Mouse (Mus musculus) liver, postnatal 0 days (tissue): ENCODE data around the gene Il15. TPM values are rescaled to one million over a fixed set of nuclear protein-coding genes. Genes with fewer than 3 reads are reported as not detected.

ENCODE experiments used
- ATAC-seq: fragments of 200-750 bp; cut with Nextera tagmentation; 2 replicates; pipeline ENCODE4 v1.8.0; 2017; ENCODE audit warnings: mild to moderate bottlenecking, moderate library complexity
- DNase-seq: peaks from one replicate; pipeline ENCODE4 v3.0.0-alpha.2; 2016
- H3K27ac ChIP-seq: fragments of 300-500 bp; sonication (generic); 2 replicates; pipeline ENCODE4 v1.5.1; 2014; ENCODE audit warnings: antibody characterized with exemption, moderate library complexity, mild to moderate bottlenecking, low read depth
- H3K27me3 ChIP-seq: fragments of 300-500 bp; sonication (generic); 2 replicates; pipeline ENCODE4 v1.6.1; 2014; ENCODE audit warnings: low read length, control low read depth, mixed read lengths; ENCODE audit not compliant: insufficient read depth
- H3K36me3 ChIP-seq: fragments of 300-500 bp; sonication (generic); replicated peaks from 2 replicates; pipeline ENCODE4 v1.6.1; 2014; ENCODE audit warnings: mild to moderate bottlenecking, control low read depth, low read length, moderate library complexity, mixed read lengths; ENCODE audit not compliant: insufficient read depth
- H3K4me1 ChIP-seq: fragments of 300-500 bp; sonication (generic); 2 replicates; pipeline ENCODE4 v1.6.1; 2014; ENCODE audit warnings: antibody characterized with exemption, mild to moderate bottlenecking, control low read depth; ENCODE audit not compliant: insufficient read depth
- H3K4me2 ChIP-seq: fragments of 300-500 bp; sonication (generic); 2 replicates; pipeline ENCODE4 v1.6.1; 2014; ENCODE audit warnings: low read depth, mild to moderate bottlenecking, low read length, moderate library complexity, mixed read lengths
- H3K4me3 ChIP-seq: fragments of 300-500 bp; sonication (generic); 2 replicates; pipeline ENCODE4 v1.5.1; 2014; ENCODE audit warnings: low read depth, low read length
- H3K9ac ChIP-seq: fragments of 300-500 bp; sonication (generic); replicated peaks from 2 replicates; pipeline ENCODE4 v1.6.1; 2014; ENCODE audit warnings: mild to moderate bottlenecking, moderate library complexity
- H3K9me3 ChIP-seq: fragments of 300-500 bp; sonication (generic); 2 replicates; pipeline ENCODE4 v1.6.1; 2016; ENCODE audit warnings: mild to moderate bottlenecking, control low read depth, low read length, mixed read lengths
- CTCF ChIP-seq: sonication (generic); IDR thresholded peaks from 2 replicates; pipeline ENCODE4 v1.5.1; 2016; ENCODE audit warnings: antibody characterized with exemption, low read depth
- EP300 ChIP-seq: IDR thresholded peaks from 2 replicates; pipeline ENCODE4 v1.6.1; 2016; ENCODE audit warnings: antibody characterized with exemption, low read depth, mild to moderate bottlenecking
- WGBS: fragments of 180-500 bp; shearing (Covaris S2); extraction: QIAGEN DNeasy Blood & Tissue Kit; methylation state at CpG from one replicate; pipeline ENCODE4 v1.1.7; 2014; ENCODE audit not compliant: insufficient replicate concordance; 5-methylcytosine and 5-hydroxymethylcytosine counted together
- polyA plus RNA-seq: library from polyadenylated mRNA; unstranded; fragments of >200 nt; fragmentation: Nextera tagmentation; extraction: Ambion mirVana; gene quantifications from 2 replicates; pipeline ENCODE4 v1.2.1, GENCODE M21; 2015

Gene Il15
- polyA plus RNA-seq, 1 experiment from 2014 or later: 7.3 TPM

DNA sequence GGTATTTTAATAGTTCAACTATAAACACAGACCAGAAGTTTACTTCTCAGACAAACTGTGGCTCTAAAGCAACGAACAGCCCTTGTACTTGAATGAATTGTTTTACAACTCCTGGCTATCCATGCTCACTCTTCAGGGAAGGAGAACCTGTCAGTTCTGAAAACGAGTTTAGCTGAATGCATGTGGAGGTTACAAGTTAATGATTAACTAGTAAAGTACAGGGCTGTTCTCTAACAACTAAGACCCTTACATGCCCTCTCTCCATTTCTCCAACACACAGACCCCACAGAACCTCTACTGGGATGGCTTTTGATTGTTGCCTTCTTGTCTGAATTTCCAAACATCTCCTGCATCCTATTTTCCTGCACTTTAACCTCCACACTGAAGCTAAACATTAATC lies 53.7 kb downstream of the Il15 start:
- no peak overlapping the region for H3K9ac ChIP-seq
- H3K36me3 ChIP-seq: no peaks in the 10 kb centered on the region
- no peak overlapping the region for H3K4me3 ChIP-seq
- H3K27ac ChIP-seq: no peak overlapping the region
- 0 out of 2 replicates have a peak, but pooled peaks cover 3% of the 10 kb centered on the region for H3K4me1 ChIP-seq
- TF ChIP-seq CTCF: no peak
- no peak for TF ChIP-seq EP300
- ATAC-seq: no peak
- H3K4me2 ChIP-seq: no peak overlapping the region
- WGBS: 45% methylated on average over 2 of the region's 2 CpGs
- no peaks in the 10 kb centered on the region for H3K9me3 ChIP-seq
- DNase-seq: no peak
- no peaks in the 10 kb centered on the region for H3K27me3 ChIP-seq

GRCm38 (mm10) chr8:82346485-82346884 lies 56.5 kb downstream of the Il15 start:
- Histone ChIP-seq H3K4me1 (0 out of 2 replicates have a peak, but pooled peaks cover 3% of the 10 kb centered on the region), H3K9me3 (no peaks in the 10 kb centered on the region), H3K27me3 (no peaks in the 10 kb centered on the region), H3K27ac (no peak overlapping the region), H3K4me2 (no peak overlapping the region), H3K9ac (no peak overlapping the region), H3K36me3 (0 out of 2 replicates have a peak, but pooled peaks cover 4% of the 10 kb centered on the region), H3K4me3 (no peak overlapping the region)
- 55% methylated on average over 3 of the region's 3 CpGs for WGBS
- no peak for ATAC-seq
- no peak for DNase-seq
- TF ChIP-seq CTCF (no peak), EP300 (no peak)

GRCm38 (mm10) chr8:82331675-82332234 lies 71.3 kb downstream of the Il15 start:
- Histone ChIP-seq H3K27me3 (no peaks in the 10 kb centered on the region), H3K9ac (no peak overlapping the region), H3K4me3 (no peak overlapping the region), H3K9me3 (no peaks in the 10 kb centered on the region), H3K4me2 (no peak overlapping the region), H3K27ac (no peak overlapping the region), H3K4me1 (no peaks in the 10 kb centered on the region), H3K36me3 (peaks cover 10% of the 10 kb centered on the region; the same call in 1 of the 2 replicates)
- TF ChIP-seq EP300 (no peak), CTCF (no peak)
- ATAC-seq (no peak), DNase-seq (no peak)
- 88% methylated on average over 8 of the region's 8 CpGs for WGBS

GRCm38 (mm10) chr8:82327986-82328652 lies 74.9 kb downstream of the Il15 start:
- DNase-seq: no peak
- H3K4me1 ChIP-seq: no peaks in the 10 kb centered on the region
- ATAC-seq: no peak

DNA sequence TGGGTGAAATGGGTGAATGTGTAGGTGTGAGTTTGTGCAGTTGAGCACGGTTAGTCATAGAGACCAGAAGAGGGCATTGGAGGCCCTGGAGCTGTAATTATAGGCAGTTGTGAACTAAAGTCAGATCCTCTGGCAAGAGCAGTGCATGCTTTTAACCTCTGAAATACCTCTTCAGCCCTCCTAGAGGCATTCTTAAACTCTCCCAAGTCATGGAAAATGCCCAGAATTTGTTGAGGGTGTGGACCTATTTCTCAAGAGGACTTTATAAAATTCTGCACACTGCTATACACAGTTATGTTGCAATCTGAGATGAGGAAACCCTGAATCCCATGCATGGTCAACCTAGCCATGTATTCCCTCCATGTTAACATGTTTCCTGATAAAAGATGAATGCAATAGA lies 77.0 kb downstream of the Il15 start:
- H3K4me3 ChIP-seq: no peak overlapping the region
- ATAC-seq (no peak), DNase-seq (no peak)
- no peak overlapping the region for H3K9ac ChIP-seq
- no peaks in the 10 kb centered on the region; the same call in 1 of the 2 replicates for H3K36me3 ChIP-seq
- 61% methylated on average over 1 of the region's 1 CpGs for WGBS
- H3K4me1 ChIP-seq: no peaks in the 10 kb centered on the region
- H3K27ac ChIP-seq: no peak overlapping the region
- no peaks in the 10 kb centered on the region for H3K27me3 ChIP-seq
- H3K4me2 ChIP-seq: no peak overlapping the region
- no peaks in the 10 kb centered on the region for H3K9me3 ChIP-seq
- TF ChIP-seq CTCF: no peak
- no peak for TF ChIP-seq EP300

More at GRCm38 (mm10) chr8:82327986-82328652, 74.9 kb downstream of the Il15 start:
- Histone ChIP-seq H3K27ac (no peak overlapping the region), H3K36me3 (peaks cover 4% of the 10 kb centered on the region; the same call in 1 of the 2 replicates), H3K9ac (no peak overlapping the region), H3K4me3 (no peak overlapping the region), H3K4me2 (no peak overlapping the region), H3K9me3 (no peaks in the 10 kb centered on the region), H3K27me3 (no peaks in the 10 kb centered on the region)
- 63% methylated on average over 2 of the region's 2 CpGs for WGBS
- TF ChIP-seq EP300 (no peak), CTCF (no peak)

- WGBS: 77% methylated on average over 6 of the region's 6 CpGs
Measured at GRCm38 (mm10) chr8:82325586-82325985, 77.4 kb downstream of the Il15 start.

More at GRCm38 (mm10) chr8:82325586-82325985, 77.4 kb downstream of the Il15 start:
- H3K9ac ChIP-seq: no peak overlapping the region
- no peaks in the 10 kb centered on the region; the same call in 1 of the 2 replicates for H3K36me3 ChIP-seq
- no peak for ATAC-seq
- no peak for DNase-seq
- TF ChIP-seq EP300 (no peak), CTCF (no peak)
- no peaks in the 10 kb centered on the region for H3K27me3 ChIP-seq
- H3K4me3 ChIP-seq: no peak overlapping the region
- H3K4me2 ChIP-seq: no peak overlapping the region
- H3K9me3 ChIP-seq: no peaks in the 10 kb centered on the region
- no peak overlapping the region for H3K27ac ChIP-seq
- H3K4me1 ChIP-seq: no peaks in the 10 kb centered on the region
